Mouse (Mus musculus) urinary bladder, postnatal 14 days (tissue): Measurements from ENCODE around the gene Hnrnph3.

Experiments used
- DNase-seq: peaks from one replicate; pipeline ENCODE4 v3.0.0; 2021; ENCODE audit warnings: low spot score

Gene Hnrnph3

GRCm38 (mm10) chr10:63028396-63028795 is 4.4 kb upstream of the Hnrnph3 start:
- DNase-seq: no peak

GRCm38 (mm10) chr10:63027376-63028161 is 3.6 kb upstream of the Hnrnph3 start:
- no peak for DNase-seq

- no peak for DNase-seq
Measured at GRCm38 (mm10) chr10:63026795-63027160, 2.8 kb upstream of the Hnrnph3 start.

- no peak for DNase-seq
Measured at GRCm38 (mm10) chr10:63026156-63026794, 2.3 kb upstream of the Hnrnph3 start.

- no peak for DNase-seq
Measured at GRCm38 (mm10) chr10:63025491-63026011, 1.5 kb upstream of the Hnrnph3 start.

GRCm38 (mm10) chr10:63025016-63025415 is 999 bp upstream of the Hnrnph3 start:
- DNase-seq: no peak

- DNase-seq: peak; percentile 70
Measured at GRCm38 (mm10) chr10:63024580-63024910, 528 bp upstream of the Hnrnph3 start.

GRCm38 (mm10) chr10:63023121-63023748 is 782 bp downstream of the Hnrnph3 start:
- DNase-seq: peak; percentile 70

GRCm38 (mm10) chr10:63022541-63023120 is 1.4 kb downstream of the Hnrnph3 start:
- no peak for DNase-seq

GRCm38 (mm10) chr10:63021702-63022101 is 2.3 kb downstream of the Hnrnph3 start:
- DNase-seq: no peak

GRCm38 (mm10) chr10:63019304-63019703 is 4.7 kb downstream of the Hnrnph3 start:
- DNase-seq: no peak

- no peak for DNase-seq
Measured at GRCm38 (mm10) chr10:63014168-63014567, 9.8 kb downstream of the Hnrnph3 start.

- DNase-seq: no peak
Measured at GRCm38 (mm10) chr10:63013476-63013875, 10.5 kb downstream of the Hnrnph3 start.

- DNase-seq: no peak
Measured at GRCm38 (mm10) chr10:63011556-63011955, 12.5 kb downstream of the Hnrnph3 start.

- DNase-seq: no peak
Measured at GRCm38 (mm10) chr10:63010268-63010667, 13.7 kb downstream of the Hnrnph3 start.

- no peak for DNase-seq
Measured at GRCm38 (mm10) chr10:63008193-63008592, 15.8 kb downstream of the Hnrnph3 start.

- DNase-seq: no peak
Measured at GRCm38 (mm10) chr10:63004556-63004955, 19.5 kb downstream of the Hnrnph3 start.

- no peak for DNase-seq
Measured at GRCm38 (mm10) chr10:63003252-63003651, 20.8 kb downstream of the Hnrnph3 start.

- no peak for DNase-seq
Measured at GRCm38 (mm10) chr10:63000584-63000983, 23.4 kb downstream of the Hnrnph3 start.

- DNase-seq: no peak
Measured at GRCm38 (mm10) chr10:62993991-62994390, 30.0 kb downstream of the Hnrnph3 start.

- DNase-seq: no peak
Measured at GRCm38 (mm10) chr10:62990636-62991035, 33.4 kb downstream of the Hnrnph3 start.

GRCm38 (mm10) chr10:62987341-62987740 is 36.7 kb downstream of the Hnrnph3 start:
- DNase-seq: no peak

- DNase-seq: no peak
Measured at GRCm38 (mm10) chr10:62984495-62984894, 39.5 kb downstream of the Hnrnph3 start.
